17 mouse cellular contexts compared by ENCODE assay signal in the genomic region with DNA sequence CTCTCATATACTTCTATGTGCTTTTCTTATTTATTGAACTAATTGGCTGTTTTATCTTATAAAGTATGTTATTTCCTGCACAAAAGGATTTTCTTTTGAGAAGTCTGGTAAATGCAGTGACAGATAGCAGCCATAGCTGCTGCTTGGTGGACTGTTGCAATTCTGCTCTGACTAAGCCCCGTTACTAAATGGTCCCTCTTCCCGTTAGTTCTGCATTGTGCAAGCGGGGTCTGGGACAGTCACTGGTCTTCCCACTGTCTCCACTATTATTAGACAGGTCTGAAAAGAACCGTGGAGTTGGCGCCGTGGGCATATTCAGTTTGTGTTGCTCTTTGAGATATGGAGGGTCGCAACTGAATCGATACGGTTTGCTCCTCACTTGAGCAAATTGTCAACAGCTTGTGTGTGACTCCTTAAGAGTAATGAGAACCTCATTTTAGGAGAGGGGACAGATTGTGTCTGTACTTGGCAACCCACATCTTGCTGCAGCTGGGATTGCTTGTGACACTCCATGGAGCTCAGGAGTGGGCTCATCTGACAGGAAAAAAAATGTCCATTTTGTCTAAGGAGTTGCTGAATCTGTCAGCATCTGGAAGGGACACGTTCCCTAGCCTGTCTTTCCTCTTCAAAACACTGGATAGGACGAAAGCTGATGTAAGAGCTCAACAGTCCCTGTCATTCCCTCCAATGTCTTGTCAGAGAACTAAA.
DNase-seq lines count a peak whose midpoint lies in the region; ATAC-seq lines count a peak whose summit lies in the region.
"Had no signal": no experiment of that assay in that cellular context is flagged by ENCODE, and none has a peak within 500 bp of the region (broad histone marks: within the 10 kb centered on the region; RNA-seq: fewer than 3 reads in every experiment).

No protein-coding gene starts in this region.

- WGBS in hindbrain, embryonic 11.5 days: 83% methylated on average over 11 of the region's 11 CpGs

- H3K9me3 ChIP-seq in hindbrain, embryonic 11.5 days (ENCODE audit: control insufficient read depth, low read length): no peaks in the 10 kb centered on the region
- H3K9me3 ChIP-seq: midbrain, embryonic 12.5 days had no signal

- DNase-seq in layer of hippocampus, adult 11-12 months (ENCODE audit: low spot score): peak; percentile 3
- DNase-seq in layer of hippocampus, postnatal 36 days: no peak
- DNase-seq in 416B (ENCODE audit: low read depth): peak; percentile 77
- peak; percentile 16 for DNase-seq in c-Kit-positive CD71-negative TER-119-negative erythroid progenitor cells, embryonic 14.5 days (ENCODE audit: low read depth)
- DNase-seq in lung, postnatal 25 days (ENCODE audit: low spot score): peak; percentile 10
- no peak for DNase-seq in B cell, adult 2 months
- DNase-seq in hindbrain, embryonic 11.5 days (ENCODE audit: low spot score): no peak
- DNase-seq: adrenal gland, adult 2 months; cerebellum, postnatal 14 days; heart, adult 18-20 months; right cerebral cortex, adult 18-20 months; thymus, postnatal 25 days had no signal

- no peak overlapping the region for H3K4me2 ChIP-seq in hindbrain, embryonic 11.5 days (replicated peaks; ENCODE audit: low read depth, low read length)
- H3K4me2 ChIP-seq: hindbrain, embryonic 14.5 days; midbrain, embryonic 12.5 days had no signal

- no peaks in the 10 kb centered on the region for H3K4me1 ChIP-seq in hindbrain, embryonic 11.5 days (replicated peaks; ENCODE audit: control insufficient read depth, insufficient read depth, low read length)
- H3K4me1 ChIP-seq: midbrain, embryonic 12.5 days had no signal

- no peak overlapping the region for H3K4me3 ChIP-seq in hindbrain, embryonic 11.5 days (ENCODE audit: low read depth, low read length)
- H3K4me3 ChIP-seq: midbrain, embryonic 12.5 days had no signal

- no peak for ATAC-seq in hindbrain, embryonic 11.5 days (ENCODE audit: low FRiP score)
- ATAC-seq: intestine, postnatal 0 days had no signal

- H3K36me3 ChIP-seq in hindbrain, embryonic 11.5 days (ENCODE audit: control insufficient read depth, insufficient read depth, low read length): no peaks in the 10 kb centered on the region
- H3K36me3 ChIP-seq: midbrain, embryonic 12.5 days had no signal

- no peak overlapping the region for H3K9ac ChIP-seq in hindbrain, embryonic 11.5 days (ENCODE audit: low read depth, low read length)
- H3K9ac ChIP-seq: hindbrain, embryonic 14.5 days; liver, embryonic 14.5 days; midbrain, embryonic 12.5 days had no signal

- no peaks in the 10 kb centered on the region for H3K27me3 ChIP-seq in hindbrain, embryonic 11.5 days (ENCODE audit: control insufficient read depth, insufficient read depth, low read length)
- H3K27me3 ChIP-seq: midbrain, embryonic 12.5 days had no signal

- H3K27ac ChIP-seq in hindbrain, embryonic 11.5 days (ENCODE audit: low read depth, low read length): no peak overlapping the region
- H3K27ac ChIP-seq: hindbrain, embryonic 14.5 days; kidney, postnatal 0 days; liver, embryonic 14.5 days; midbrain, embryonic 12.5 days had no signal

Comparison
In these comparisons a context has a peak if more than half of its experiments do, and no peak if none do; other contexts are left out.
1. DNase-seq: peak in layer of hippocampus, adult 11-12 months (single experiment), 416B (single experiment), c-Kit-positive CD71-negative TER-119-negative erythroid progenitor cells, embryonic 14.5 days (single experiment) and lung, postnatal 25 days (single experiment); none in layer of hippocampus, postnatal 36 days (0 of 2), B cell, adult 2 months (0 of 2) and hindbrain, embryonic 11.5 days (single experiment).